Mouse (Mus musculus) thymus, adult 2 months (tissue): ENCODE measurements at regions not wholly inside any gene's neighbourhood (a gene's known extent, or its start where the extent isn't known, plus 50 kb on each side); places are given as distances from the start of the nearest gene placed in this dataset.

Experiments
- DNase-seq: peaks from one replicate; pipeline ENCODE4 v3.0.0; 2021
- H3K27ac ChIP-seq: fragments of 200-500 bp; 2 replicates; pipeline ENCODE4 v1.5.1; 2012; ENCODE audit warnings: low read length, control low read depth; ENCODE audit not compliant: control insufficient read depth, insufficient read depth
- H3K27me3 ChIP-seq: fragments of 200-500 bp; 2 replicates; pipeline ENCODE4 v1.6.1; 2012; ENCODE audit warnings: mild to moderate bottlenecking, low read length, moderate library complexity, mixed read lengths; ENCODE audit not compliant: control insufficient read depth, insufficient read depth
- H3K36me3 ChIP-seq: fragments of 200-500 bp; 2 replicates; pipeline ENCODE4 v1.6.1; 2012; ENCODE audit warnings: mild to moderate bottlenecking, low read length, moderate library complexity; ENCODE audit not compliant: control insufficient read depth, insufficient read depth
- H3K4me1 ChIP-seq: fragments of 200-500 bp; replicated peaks from 2 replicates; pipeline ENCODE4 v1.6.1; 2012; ENCODE audit warnings: low read length; ENCODE audit not compliant: control insufficient read depth, insufficient read depth
- H3K4me3 ChIP-seq: fragments of 200-500 bp; 2 replicates; pipeline ENCODE4 v1.5.1; 2012; ENCODE audit warnings: mild to moderate bottlenecking, low read length, control low read depth, moderate library complexity; ENCODE audit not compliant: control insufficient read depth, insufficient read depth
- CTCF ChIP-seq: fragments of 200-500 bp; IDR thresholded peaks from 2 replicates; pipeline ENCODE4 v1.5.1; 2012; ENCODE audit warnings: mild to moderate bottlenecking, control low read depth, low read length, moderate library complexity, borderline replicate concordance; ENCODE audit not compliant: control insufficient read depth, poor library complexity, insufficient read depth; ENCODE audit errors: extremely low read depth
- POLR2A ChIP-seq: fragments of 200-500 bp; IDR thresholded peaks from 2 replicates; pipeline ENCODE4 v1.6.1; 2012; ENCODE audit warnings: mild to moderate bottlenecking, low read length, control low read depth, moderate library complexity; ENCODE audit not compliant: control insufficient read depth, poor library complexity, insufficient read depth; ENCODE audit errors: extremely low read depth
- WGBS: fragments of 180-500 bp; shearing (Covaris S2); methylation state at CpG from one replicate; pipeline ENCODE4 v1.1.7; 2018; 5-methylcytosine and 5-hydroxymethylcytosine counted together

DNA sequence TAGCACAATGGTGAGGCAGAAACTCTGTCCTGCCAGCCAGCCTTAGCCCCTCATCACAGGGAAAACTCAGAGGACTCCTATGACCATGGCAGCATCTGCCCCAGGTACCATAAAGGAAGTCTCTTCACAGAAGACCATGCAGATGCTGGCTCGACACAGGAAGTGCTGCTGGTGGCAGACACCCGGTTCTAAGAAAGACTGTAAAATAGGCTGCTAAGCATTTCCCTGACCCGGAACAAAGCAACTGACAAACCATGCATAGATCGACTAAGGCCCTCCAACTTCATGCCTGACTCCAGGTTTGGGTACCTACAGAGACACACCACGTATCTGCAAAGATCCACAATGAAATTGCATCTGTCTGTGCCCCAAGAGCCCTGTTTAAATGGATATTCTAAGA is 104.7 kb downstream of the Akap11 start:
- peak overlapping the region; percentile 89 for H3K27ac ChIP-seq
- peak; percentile 57 for DNase-seq
- no peak for TF ChIP-seq POLR2A
- TF ChIP-seq CTCF: no peak
- H3K4me1 ChIP-seq: peaks cover 45% of the 10 kb centered on the region
- no peak overlapping the region for H3K4me3 ChIP-seq
- no peaks in the 10 kb centered on the region for H3K27me3 ChIP-seq
- no peaks in the 10 kb centered on the region for H3K36me3 ChIP-seq
- WGBS: under 1% methylated on average over 5 of the region's 5 CpGs

- Histone ChIP-seq H3K36me3 (no peaks in the 10 kb centered on the region), H3K4me3 (no peak overlapping the region), H3K4me1 (peaks cover 40% of the 10 kb centered on the region), H3K27me3 (no peaks in the 10 kb centered on the region), H3K27ac (no peak overlapping the region)
- no peak for DNase-seq
- 90% methylated on average over 3 of the region's 3 CpGs for WGBS
- TF ChIP-seq POLR2A: no peak
- no peak for TF ChIP-seq CTCF
These were observed 105.2 kb downstream of the Akap11 start for GRCm38 (mm10) chr14:78431406-78431805.

- Histone ChIP-seq H3K4me1 (peaks cover 18% of the 10 kb centered on the region), H3K36me3 (no peaks in the 10 kb centered on the region), H3K27me3 (no peaks in the 10 kb centered on the region), H3K27ac (no peak overlapping the region), H3K4me3 (no peak overlapping the region)
- no peak for TF ChIP-seq CTCF
- no peak for TF ChIP-seq POLR2A
- WGBS: 92% methylated on average over 10 of the region's 10 CpGs
- DNase-seq: no peak
These were observed 108.2 kb downstream of the Akap11 start for GRCm38 (mm10) chr14:78428233-78429019.

GRCm38 (mm10) chr14:78427062-78427461 is 109.5 kb downstream of the Akap11 start:
- 80% methylated on average over 3 of the region's 3 CpGs for WGBS
- Histone ChIP-seq H3K27ac (no peak overlapping the region), H3K4me3 (no peak overlapping the region), H3K27me3 (no peaks in the 10 kb centered on the region), H3K36me3 (no peaks in the 10 kb centered on the region), H3K4me1 (peaks cover 4% of the 10 kb centered on the region)
- no peak for DNase-seq
- TF ChIP-seq CTCF: no peak

GRCm38 (mm10) chr14:78422601-78423000 is 114.0 kb downstream of the Akap11 start:
- no peaks in the 10 kb centered on the region for H3K27me3 ChIP-seq
- no peaks in the 10 kb centered on the region for H3K4me1 ChIP-seq
- WGBS: 93% methylated on average over 3 of the region's 3 CpGs
- no peak for TF ChIP-seq CTCF
- TF ChIP-seq POLR2A: no peak
- H3K36me3 ChIP-seq: no peaks in the 10 kb centered on the region
- DNase-seq: no peak
- H3K27ac ChIP-seq: no peak overlapping the region
- no peak overlapping the region for H3K4me3 ChIP-seq

DNA sequence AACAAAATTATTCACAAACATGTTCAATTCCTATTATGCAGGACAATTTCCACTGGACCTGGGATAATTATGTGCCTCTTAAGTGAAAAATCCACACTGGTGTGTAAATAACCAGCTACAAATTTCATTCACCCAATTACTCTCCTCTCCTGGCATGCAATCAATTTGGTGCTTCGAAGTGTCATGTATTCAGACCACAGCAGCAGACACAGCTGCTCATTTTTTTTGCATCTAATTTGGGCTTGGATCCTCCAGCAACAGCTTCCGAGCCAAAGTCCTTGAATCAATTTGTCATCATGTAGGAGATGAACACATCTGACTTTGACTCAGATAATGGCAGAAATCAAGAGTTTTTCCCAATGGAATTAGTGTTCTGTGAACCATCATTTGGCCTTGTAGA is 113.1 kb upstream of the Tnfsf11 start:
- Histone ChIP-seq H3K4me1 (no peaks in the 10 kb centered on the region), H3K36me3 (no peaks in the 10 kb centered on the region), H3K27me3 (no peaks in the 10 kb centered on the region), H3K4me3 (no peak overlapping the region), H3K27ac (no peak overlapping the region)
- TF ChIP-seq POLR2A (no peak), CTCF (no peak)
- WGBS: 81% methylated on average over 2 of the region's 2 CpGs
- no peak for DNase-seq

- DNase-seq: no peak
- Histone ChIP-seq H3K27me3 (no peaks in the 10 kb centered on the region), H3K4me1 (no peaks in the 10 kb centered on the region; the same call in 1 of the 2 replicates), H3K27ac (no peak overlapping the region), H3K36me3 (no peaks in the 10 kb centered on the region), H3K4me3 (no peak overlapping the region)
- TF ChIP-seq POLR2A (no peak), CTCF (no peak)
- 83% methylated on average over 3 of the region's 3 CpGs for WGBS
These were observed 112.3 kb upstream of the Tnfsf11 start for GRCm38 (mm10) chr14:78420176-78420575.
